ENCODE assay signal across 8 mouse cellular contexts in genomic region chr4:115827888-115828571, GRCm38 (mm10). TPM values are rescaled to one million over a fixed set of nuclear protein-coding genes. Genes with fewer than 3 reads are reported as not detected.
DNase-seq lines count a peak whose midpoint lies in the region; ATAC-seq lines count a peak whose summit lies in the region.

Gene Mob3c, plus strand, starts transcription at chr4:115828092.

- H3K4me3 ChIP-seq in hindbrain, embryonic 10.5 days = peak within 1 kb of the TSS; percentile 83
- peak within 1 kb of the TSS; percentile 92 for H3K4me3 ChIP-seq in megakaryocyte, embryonic 14.5 days (replicated peaks)

- H3K36me3 ChIP-seq in hindbrain, embryonic 10.5 days = no peaks in the 10 kb centered on the region
- peaks cover 50% of the 10 kb centered on the region for H3K36me3 ChIP-seq in megakaryocyte, embryonic 14.5 days (replicated peaks; ENCODE audit: low read length)

- peak; percentile 79 for ATAC-seq in frontal cortex, adult (ENCODE audit: low TSS enrichment)

- under 1% methylated on average over 57 of the region's 57 CpGs for WGBS in hindbrain, embryonic 10.5 days

- H3K27me3 ChIP-seq in hindbrain, embryonic 10.5 days (ENCODE audit: insufficient read depth, poor library complexity, severe bottlenecking) = peaks cover 24% of the 10 kb centered on the region
- no peaks in the 10 kb centered on the region for H3K27me3 ChIP-seq in megakaryocyte, embryonic 14.5 days (replicated peaks)

- peak within 1 kb of the TSS; percentile 90 for H3K27ac ChIP-seq in hindbrain, embryonic 10.5 days

- peaks cover 15% of the 10 kb centered on the region for H3K4me1 ChIP-seq in hindbrain, embryonic 10.5 days (replicated peaks)
- peaks cover 92% of the 10 kb centered on the region for H3K4me1 ChIP-seq in megakaryocyte, embryonic 14.5 days

- H3K9me3 ChIP-seq in hindbrain, embryonic 10.5 days = no peaks in the 10 kb centered on the region
- H3K9me3 ChIP-seq in megakaryocyte, embryonic 14.5 days = no peaks in the 10 kb centered on the region

- DNase-seq in R1 (ENCODE audit: low read depth, low spot score) = peak; percentile 93
- peak; percentile 67 for DNase-seq in cerebellum, adult 9-11 months
- DNase-seq in hindbrain, embryonic 10.5 days (ENCODE audit: low spot score) = peak; percentile 84
- peak; percentile 43 to 44 for DNase-seq in layer of hippocampus, postnatal 25 days (ENCODE audit: extremely low spot score in 1 of 2, low spot score in 1 of 2)
- peak; percentile 39 to 51 for DNase-seq in right cerebral cortex, adult 2 months (ENCODE audit: low spot score in 2 of 2)
- peak; percentile 20 for DNase-seq in urinary bladder, postnatal 10 days (ENCODE audit: low spot score)

RNA-seq across cellular contexts. Expression of gene Mob3c, which starts in this region (rescaled TPM):
- polyA plus RNA-seq in hindbrain, embryonic 10.5 days (2016; fragmentation: Nextera tagmentation; extraction: Ambion mirVana) = 3.8 and 6.2 TPM in 2 replicates
- total RNA-seq in layer of hippocampus, postnatal 25 days (2021) = 1 to 10 TPM; 5.1 to 5.3 TPM
- 19.3 and 30.2 TPM in 2 replicates for polyA plus RNA-seq in megakaryocyte, embryonic 14.5 days (2012; ENCODE audit: insufficient read depth, low replicate concordance)

Comparison
In these comparisons a context has a peak if more than half of its experiments do, and no peak if none do; other contexts are left out.
1. Peak in every context shown above with its lines: DNase-seq, ATAC-seq, H3K4me3 ChIP-seq and H3K27ac ChIP-seq.
2. DNase-seq: peak in every context shown above with its lines; median percentile 93 in R1; 84 in hindbrain, embryonic 10.5 days; 67 in cerebellum, adult 9-11 months; 45 in right cerebral cortex, adult 2 months; 44 in layer of hippocampus, postnatal 25 days; 20 in urinary bladder, postnatal 10 days.